Mouse (Mus musculus) G1E (cell line): ENCODE measurements around the gene Ubn2.
"Not testable (repeated sequence)": the region's sequence is repeated elsewhere in the genome, so short reads cannot be mapped to it uniquely, and the experiment has no call there.

Source experiments
- CTCF ChIP-seq: IDR thresholded peaks from 2 replicates; pipeline ENCODE4 v1.5.1; 2012; ENCODE audit warnings: low read depth, low read length, inconsistent platforms, mixed read lengths
- GATA1 ChIP-seq: IDR thresholded peaks from 2 replicates; pipeline ENCODE4 v1.6.1; 2012; ENCODE audit warnings: borderline replicate concordance, low read length, inconsistent platforms, mixed read lengths
- GATA2 ChIP-seq: IDR thresholded peaks from 2 replicates; pipeline ENCODE4 v1.6.1; 2012; ENCODE audit warnings: low read depth, low read length, inconsistent platforms, borderline replicate concordance
- POLR2AphosphoS5 ChIP-seq: IDR thresholded peaks from 2 replicates; pipeline ENCODE4 v1.6.1; 2012; ENCODE audit warnings: low read depth, low read length, inconsistent platforms; ENCODE audit not compliant: insufficient replicate concordance
- TAL1 ChIP-seq: conservative IDR thresholded peaks from 2 replicates; pipeline ENCODE4 v1.6.1; 2012; ENCODE audit warnings: low read depth, low read length, inconsistent platforms, mixed read lengths

GRCm38 (mm10) chr6:38549840-38550239 is 116.1 kb downstream of the Ubn2 start:
- not testable (repeated sequence) for TF ChIP-seq GATA1, CTCF, TAL1, POLR2AphosphoS5, GATA2
